Comparison of ENCODE assay signal across 23 mouse cellular contexts in genomic region chr3:144307557-144307956, GRCm38 (mm10).
DNase-seq lines count a peak whose midpoint lies in the region; ATAC-seq and TF ChIP-seq lines count a peak whose summit lies in the region.
"Had no signal": no experiment of that assay in that cellular context is flagged by ENCODE, and none has a peak within 500 bp of the region (broad histone marks: within the 10 kb centered on the region; RNA-seq: fewer than 3 reads in every experiment).

No protein-coding gene starts in this region.

- TF ChIP-seq EP300 in heart, adult 2 months (IDR thresholded peaks at IDR 0.05; ENCODE audit: insufficient read depth, low read depth, low read length), result no peak

- TF ChIP-seq POLR2A in heart, adult 2 months (IDR thresholded peaks at IDR 0.05; ENCODE audit: insufficient read depth, low read depth, low read length), result no peak

- no peak for DNase-seq in limb, embryonic 10.5 days (ENCODE audit: low spot score)
- DNase-seq in large intestine, adult 2 months (ENCODE audit: low read depth, low spot score), result peak; percentile 51
- no peak for DNase-seq in forebrain, embryonic 11.5 days (ENCODE audit: low spot score)
- no peak for DNase-seq in kidney, postnatal 36 days
- DNase-seq in heart, adult 2 months, result no peak
- DNase-seq: adrenal gland, adult 8-10 months; adrenal gland, postnatal 36 days; cerebellum, adult 2 months; cerebellum, postnatal 10 days; embryo, embryonic 11 days; gastrocnemius, adult 2 months; gastrocnemius, postnatal 36 days; heart, adult 18-20 months; heart, postnatal 14 days had no signal

- no peaks in the 10 kb centered on the region for H3K9me3 ChIP-seq in limb, embryonic 12.5 days
- no peaks in the 10 kb centered on the region for H3K9me3 ChIP-seq in limb, embryonic 10.5 days (replicated peaks)
- no peaks in the 10 kb centered on the region for H3K9me3 ChIP-seq in forebrain, embryonic 11.5 days (ENCODE audit: control insufficient read depth, low read length)
- H3K9me3 ChIP-seq: embryonic facial prominence, embryonic 12.5 days; heart, embryonic 15.5 days; hindbrain, embryonic 10.5 days had no signal

- TF ChIP-seq CTCF in heart, adult 2 months (IDR thresholded peaks at IDR 0.05), result no peak

- 0 out of 2 replicates have a peak overlapping the region, but pooled peaks have one; percentile 12 for H3K27ac ChIP-seq in limb, embryonic 12.5 days
- no peak overlapping the region for H3K27ac ChIP-seq in limb, embryonic 10.5 days
- H3K27ac ChIP-seq in forebrain, embryonic 11.5 days (ENCODE audit: low read depth, low read length), result no peak overlapping the region
- no peak overlapping the region for H3K27ac ChIP-seq in heart, adult 2 months
- H3K27ac ChIP-seq: embryonic facial prominence, embryonic 12.5 days; gastrocnemius, adult 2 months; heart, embryonic 15.5 days; hindbrain, embryonic 10.5 days; hindbrain, embryonic 14.5 days had no signal

- intact Hi-C loops in heart, adult 2 months (cut with DNase I), result no loop called here

- no peak overlapping the region for H3K4me3 ChIP-seq in limb, embryonic 12.5 days (replicated peaks)
- H3K4me3 ChIP-seq in limb, embryonic 10.5 days, result no peak overlapping the region
- no peak overlapping the region for H3K4me3 ChIP-seq in forebrain, embryonic 11.5 days (ENCODE audit: low read depth, low read length)
- no peak overlapping the region for H3K4me3 ChIP-seq in heart, adult 2 months
- H3K4me3 ChIP-seq: embryonic facial prominence, embryonic 12.5 days; gastrocnemius, adult 2 months; heart, embryonic 15.5 days; hindbrain, embryonic 10.5 days had no signal

- H3K36me3 ChIP-seq in limb, embryonic 12.5 days, result no peaks in the 10 kb centered on the region
- no peaks in the 10 kb centered on the region for H3K36me3 ChIP-seq in limb, embryonic 10.5 days
- no peaks in the 10 kb centered on the region for H3K36me3 ChIP-seq in forebrain, embryonic 11.5 days (ENCODE audit: control insufficient read depth, insufficient read depth, low read length)
- no peaks in the 10 kb centered on the region for H3K36me3 ChIP-seq in heart, adult 2 months (ENCODE audit: control insufficient read depth, insufficient read depth, low read length)
- H3K36me3 ChIP-seq: embryonic facial prominence, embryonic 12.5 days; heart, embryonic 15.5 days; hindbrain, embryonic 10.5 days had no signal

- WGBS in limb, embryonic 12.5 days, result 44% methylated on average over 3 of the region's 3 CpGs
- WGBS in limb, embryonic 10.5 days, result 83% methylated on average over 3 of the region's 3 CpGs
- WGBS in large intestine, adult 2 months, result 30% methylated on average over 3 of the region's 3 CpGs
- 80% methylated on average over 3 of the region's 3 CpGs for WGBS in forebrain, embryonic 11.5 days
- WGBS in heart, adult 2 months, result 76% methylated on average over 3 of the region's 3 CpGs

- no peaks in the 10 kb centered on the region for H3K79me2 ChIP-seq in heart, adult 2 months (replicated peaks; ENCODE audit: control insufficient read depth, insufficient read depth, low read length)

- H3K9ac ChIP-seq in limb, embryonic 12.5 days (replicated peaks), result no peak overlapping the region
- no peak overlapping the region for H3K9ac ChIP-seq in forebrain, embryonic 11.5 days (ENCODE audit: low read length)
- H3K9ac ChIP-seq in heart, adult 2 months (ENCODE audit: low read depth, low read length), result no peak overlapping the region
- H3K9ac ChIP-seq: embryonic facial prominence, embryonic 12.5 days; heart, embryonic 15.5 days; hindbrain, embryonic 14.5 days had no signal

- peak; percentile 58; the same call in 1 of the 2 replicates for ATAC-seq in limb, embryonic 12.5 days (ENCODE audit: insufficient number of reproducible peaks, insufficient read depth, low FRiP score, low TSS enrichment, low read depth)
- ATAC-seq in megakaryocyte, adult 5-6 weeks (ENCODE audit: poor library complexity, severe bottlenecking), result peak; percentile 51
- ATAC-seq in forebrain, embryonic 11.5 days (replicated peaks; ENCODE audit: low FRiP score), result no peak
- ATAC-seq: forebrain, embryonic 14.5 days had no signal

- H3K4me2 ChIP-seq in limb, embryonic 12.5 days, result no peak overlapping the region
- H3K4me2 ChIP-seq in forebrain, embryonic 11.5 days (ENCODE audit: low read depth, low read length, severe bottlenecking), result no peak overlapping the region
- H3K4me2 ChIP-seq: embryonic facial prominence, embryonic 12.5 days; heart, embryonic 11.5 days; heart, embryonic 15.5 days; hindbrain, embryonic 14.5 days had no signal

- H3K27me3 ChIP-seq in limb, embryonic 12.5 days, result peaks cover 5% of the 10 kb centered on the region; the same call in 1 of the 2 replicates
- H3K27me3 ChIP-seq in limb, embryonic 10.5 days (ENCODE audit: low read depth, poor library complexity, severe bottlenecking), result no peaks in the 10 kb centered on the region
- no peaks in the 10 kb centered on the region for H3K27me3 ChIP-seq in forebrain, embryonic 11.5 days (ENCODE audit: control insufficient read depth, insufficient read depth, low read length)
- no peaks in the 10 kb centered on the region for H3K27me3 ChIP-seq in heart, adult 2 months (ENCODE audit: control insufficient read depth, insufficient read depth, low read length)
- H3K27me3 ChIP-seq: CH12.LX; embryonic facial prominence, embryonic 12.5 days; heart, embryonic 15.5 days had no signal

- peaks cover 19% of the 10 kb centered on the region; the same call in 1 of the 2 replicates for H3K4me1 ChIP-seq in limb, embryonic 12.5 days (replicated peaks)
- peaks cover 31% of the 10 kb centered on the region for H3K4me1 ChIP-seq in limb, embryonic 10.5 days
- no peaks in the 10 kb centered on the region; the same call in 1 of the 2 replicates for H3K4me1 ChIP-seq in forebrain, embryonic 11.5 days (replicated peaks; ENCODE audit: control insufficient read depth, insufficient read depth, low read length)
- H3K4me1 ChIP-seq in heart, adult 2 months (ENCODE audit: control insufficient read depth, insufficient read depth, low read length), result no peaks in the 10 kb centered on the region
- H3K4me1 ChIP-seq: embryonic facial prominence, embryonic 12.5 days; heart, embryonic 15.5 days had no signal
